Mouse (Mus musculus) heart, embryonic 12.5 days (tissue): ENCODE measurements around the gene Chmp6. TPM values are rescaled to one million over a fixed set of nuclear protein-coding genes. Genes with fewer than 3 reads are reported as not detected.

ENCODE experiments used
- ATAC-seq: fragments of 200-750 bp; cut with Nextera tagmentation; 2 replicates; pipeline ENCODE4 v1.8.0; 2017; ENCODE audit warnings: moderate TSS enrichment, moderate library complexity; ENCODE audit not compliant: insufficient number of reproducible peaks, low FRiP score
- H3K27ac ChIP-seq: fragments of 300-500 bp; sonication (generic); 2 replicates; pipeline ENCODE4 v1.5.1; 2016; ENCODE audit warnings: mild to moderate bottlenecking, moderate library complexity; ENCODE audit not compliant: poor library complexity, severe bottlenecking
- H3K27me3 ChIP-seq: fragments of 300-500 bp; sonication (generic); replicated peaks from 2 replicates; pipeline ENCODE4 v1.6.1; 2016; ENCODE audit warnings: mild to moderate bottlenecking, moderate library complexity
- H3K36me3 ChIP-seq: fragments of 300-500 bp; sonication (generic); 2 replicates; pipeline ENCODE4 v1.6.1; 2016; ENCODE audit warnings: mild to moderate bottlenecking, moderate library complexity
- H3K4me1 ChIP-seq: fragments of 300-500 bp; sonication (generic); replicated peaks from 2 replicates; pipeline ENCODE4 v1.6.1; 2016; ENCODE audit warnings: mild to moderate bottlenecking
- H3K4me2 ChIP-seq: fragments of 300-500 bp; sonication (generic); 2 replicates; pipeline ENCODE4 v1.6.1; 2016; ENCODE audit warnings: mild to moderate bottlenecking, moderate library complexity
- H3K4me3 ChIP-seq: fragments of 300-500 bp; sonication (generic); 2 replicates; pipeline ENCODE4 v1.5.1; 2016; ENCODE audit warnings: mild to moderate bottlenecking
- H3K9ac ChIP-seq: fragments of 300-500 bp; sonication (generic); 2 replicates; pipeline ENCODE4 v1.6.1; 2016; ENCODE audit warnings: mild to moderate bottlenecking, moderate library complexity
- H3K9me3 ChIP-seq: fragments of 300-500 bp; sonication (generic); replicated peaks from 2 replicates; pipeline ENCODE4 v1.6.1; 2016; ENCODE audit warnings: mild to moderate bottlenecking, moderate library complexity
- WGBS: fragments of 180-500 bp; shearing (Covaris S2); methylation state at CpG from one replicate; pipeline ENCODE4 v1.1.7; 2016; 5-methylcytosine and 5-hydroxymethylcytosine counted together
- polyA plus RNA-seq: library from polyadenylated mRNA; unstranded; fragments of >200 nt; fragmentation: Nextera tagmentation; extraction: Ambion mirVana; gene quantifications from 2 replicates; pipeline ENCODE4 v1.2.1, GENCODE M21; 2016

Gene Chmp6
- polyA plus RNA-seq, 1 experiment from 2014 or later: 67.8 TPM

- Histone ChIP-seq H3K36me3 (peaks cover under 1% of the 10 kb centered on the region; the same call in 1 of the 2 replicates), H3K4me1 (peaks cover 15% of the 10 kb centered on the region), H3K4me2 (no peak overlapping the region), H3K9me3 (no peaks in the 10 kb centered on the region), H3K27me3 (no peaks in the 10 kb centered on the region), H3K9ac (no peak overlapping the region), H3K4me3 (no peak overlapping the region), H3K27ac (no peak overlapping the region)
- WGBS: 68% methylated on average over 5 of the region's 5 CpGs
- ATAC-seq: no peak
Observed at GRCm38 (mm10) chr11:119925176-119925575, 11.9 kb downstream of the Chmp6 start.

GRCm38 (mm10) chr11:119926762-119927161 is 13.5 kb downstream of the Chmp6 start:
- no peaks in the 10 kb centered on the region for H3K27me3 ChIP-seq
- WGBS: 74% methylated on average over 5 of the region's 5 CpGs
- H3K27ac ChIP-seq: no peak overlapping the region
- H3K4me1 ChIP-seq: peaks cover 11% of the 10 kb centered on the region
- peaks cover 3% of the 10 kb centered on the region; the same call in 1 of the 2 replicates for H3K9me3 ChIP-seq
- H3K4me2 ChIP-seq: no peak overlapping the region
- ATAC-seq: no peak
- H3K36me3 ChIP-seq: no peaks in the 10 kb centered on the region
- H3K4me3 ChIP-seq: no peak overlapping the region
- H3K9ac ChIP-seq: no peak overlapping the region

GRCm38 (mm10) chr11:119928023-119928681 is 14.9 kb downstream of the Chmp6 start:
- Histone ChIP-seq H3K36me3 (no peaks in the 10 kb centered on the region), H3K9me3 (peaks cover 3% of the 10 kb centered on the region; the same call in 1 of the 2 replicates), H3K9ac (no peak overlapping the region; the same call in 1 of the 2 replicates), H3K4me2 (peak overlapping the region; percentile 49), H3K27me3 (no peaks in the 10 kb centered on the region), H3K4me1 (0 out of 2 replicates have a peak, but pooled peaks cover 11% of the 10 kb centered on the region), H3K27ac (no peak overlapping the region; the same call in 1 of the 2 replicates), H3K4me3 (peak overlapping the region; percentile 24; the same call in 1 of the 2 replicates)
- WGBS: 49% methylated on average over 16 of the region's 16 CpGs
- no peak for ATAC-seq

- H3K9ac ChIP-seq: no peak overlapping the region
- 0 out of 2 replicates have a peak, but pooled peaks cover 8% of the 10 kb centered on the region for H3K4me1 ChIP-seq
- H3K27me3 ChIP-seq: no peaks in the 10 kb centered on the region
- no peak overlapping the region for H3K4me3 ChIP-seq
- 74% methylated on average over 6 of the region's 6 CpGs for WGBS
- no peaks in the 10 kb centered on the region for H3K36me3 ChIP-seq
- no peak overlapping the region for H3K4me2 ChIP-seq
- H3K9me3 ChIP-seq: peaks cover 3% of the 10 kb centered on the region; the same call in 1 of the 2 replicates
- H3K27ac ChIP-seq: no peak overlapping the region
- ATAC-seq: no peak
Observed at GRCm38 (mm10) chr11:119929603-119930265, 16.5 kb downstream of the Chmp6 start.

GRCm38 (mm10) chr11:119931809-119932208 is 18.6 kb downstream of the Chmp6 start:
- ATAC-seq: no peak
- no peak overlapping the region for H3K4me2 ChIP-seq
- H3K27ac ChIP-seq: no peak overlapping the region
- H3K9me3 ChIP-seq: peaks cover 3% of the 10 kb centered on the region; the same call in 1 of the 2 replicates
- H3K27me3 ChIP-seq: peaks cover 5% of the 10 kb centered on the region; the same call in 1 of the 2 replicates
- no peak overlapping the region for H3K9ac ChIP-seq
- no peak overlapping the region for H3K4me3 ChIP-seq
- WGBS: 74% methylated on average over 10 of the region's 10 CpGs
- H3K4me1 ChIP-seq: peaks cover 14% of the 10 kb centered on the region; the same call in 1 of the 2 replicates
- H3K36me3 ChIP-seq: no peaks in the 10 kb centered on the region

GRCm38 (mm10) chr11:119933142-119933541 is 19.9 kb downstream of the Chmp6 start:
- H3K27ac ChIP-seq: no peak overlapping the region
- ATAC-seq: no peak

GRCm38 (mm10) chr11:119933819-119934583 is 20.8 kb downstream of the Chmp6 start:
- Histone ChIP-seq H3K36me3 (no peaks in the 10 kb centered on the region), H3K9me3 (peaks cover 3% of the 10 kb centered on the region; the same call in 1 of the 2 replicates), H3K27me3 (peaks cover 19% of the 10 kb centered on the region), H3K4me1 (peaks cover 34% of the 10 kb centered on the region), H3K4me2 (no peak overlapping the region), H3K9ac (no peak overlapping the region), H3K4me3 (no peak overlapping the region), H3K27ac (no peak overlapping the region)
- ATAC-seq: no peak
- WGBS: 81% methylated on average over 8 of the region's 8 CpGs

More at GRCm38 (mm10) chr11:119933142-119933541, 19.9 kb downstream of the Chmp6 start:
- Histone ChIP-seq H3K36me3 (no peaks in the 10 kb centered on the region), H3K9ac (no peak overlapping the region), H3K9me3 (peaks cover 3% of the 10 kb centered on the region; the same call in 1 of the 2 replicates), H3K4me1 (peaks cover 28% of the 10 kb centered on the region), H3K27me3 (peaks cover 10% of the 10 kb centered on the region), H3K4me3 (no peak overlapping the region), H3K4me2 (no peak overlapping the region)
- 48% methylated on average over 4 of the region's 4 CpGs for WGBS

GRCm38 (mm10) chr11:119934773-119935172 is 21.5 kb downstream of the Chmp6 start:
- Histone ChIP-seq H3K9me3 (peaks cover 3% of the 10 kb centered on the region; the same call in 1 of the 2 replicates), H3K27ac (no peak overlapping the region), H3K27me3 (peaks cover 26% of the 10 kb centered on the region), H3K4me3 (no peak overlapping the region), H3K9ac (no peak overlapping the region), H3K4me1 (peaks cover 35% of the 10 kb centered on the region), H3K36me3 (no peaks in the 10 kb centered on the region), H3K4me2 (no peak overlapping the region)
- 66% methylated on average over 8 of the region's 8 CpGs for WGBS
- no peak for ATAC-seq

- WGBS: 21% methylated on average over 6 of the region's 6 CpGs
- H3K27ac ChIP-seq: no peak overlapping the region
- no peak for ATAC-seq
- H3K4me3 ChIP-seq: no peak overlapping the region
- H3K4me2 ChIP-seq: no peak overlapping the region
- H3K27me3 ChIP-seq: peaks cover 33% of the 10 kb centered on the region
- H3K4me1 ChIP-seq: peaks cover 39% of the 10 kb centered on the region
- H3K36me3 ChIP-seq: no peaks in the 10 kb centered on the region
- no peak overlapping the region for H3K9ac ChIP-seq
- peaks cover 3% of the 10 kb centered on the region; the same call in 1 of the 2 replicates for H3K9me3 ChIP-seq
Observed at GRCm38 (mm10) chr11:119935457-119935856, 22.2 kb downstream of the Chmp6 start.

GRCm38 (mm10) chr11:119936456-119936855 is 23.2 kb downstream of the Chmp6 start:
- 78% methylated on average over 2 of the region's 2 CpGs for WGBS
- Histone ChIP-seq H3K4me3 (no peak overlapping the region), H3K4me1 (peaks cover 43% of the 10 kb centered on the region), H3K36me3 (no peaks in the 10 kb centered on the region), H3K9ac (no peak overlapping the region), H3K27ac (no peak overlapping the region), H3K9me3 (no peaks in the 10 kb centered on the region), H3K27me3 (peaks cover 41% of the 10 kb centered on the region), H3K4me2 (no peak overlapping the region)
- no peak for ATAC-seq

GRCm38 (mm10) chr11:119937216-119937615 is 24.0 kb downstream of the Chmp6 start:
- no peak overlapping the region for H3K9ac ChIP-seq
- WGBS: 60% methylated on average over 12 of the region's 12 CpGs

More at GRCm38 (mm10) chr11:119937216-119937615, 24.0 kb downstream of the Chmp6 start:
- Histone ChIP-seq H3K27ac (no peak overlapping the region), H3K4me1 (peaks cover 51% of the 10 kb centered on the region), H3K36me3 (no peaks in the 10 kb centered on the region), H3K9me3 (no peaks in the 10 kb centered on the region), H3K4me2 (no peak overlapping the region), H3K4me3 (no peak overlapping the region), H3K27me3 (peaks cover 44% of the 10 kb centered on the region)
- no peak for ATAC-seq
